Comparison of ENCODE assay signal across 8 mouse cellular contexts in genomic region chr3:152474582-152475277, GRCm38 (mm10).
A peak's percentile ranks its signal among the peaks of the same experiment; 100 is the strongest.
DNase-seq lines count a peak whose midpoint lies in the region; ATAC-seq and TF ChIP-seq lines count a peak whose summit lies in the region.

No protein-coding gene starts in this region.

- no peaks in the 10 kb centered on the region for H3K36me3 ChIP-seq in intestine, embryonic 14.5 days (ENCODE audit: control insufficient read depth, insufficient read depth, low read length)
- no peaks in the 10 kb centered on the region for H3K36me3 ChIP-seq in intestine, embryonic 15.5 days
- no peaks in the 10 kb centered on the region for H3K36me3 ChIP-seq in E14TG2a.4 (ENCODE audit: insufficient read depth, low read length)
- no peaks in the 10 kb centered on the region for H3K36me3 ChIP-seq in splenic B cell, adult 2 months (ENCODE audit: control insufficient read depth, insufficient read depth, low read length, poor library complexity, severe bottlenecking)

- H3K4me1 ChIP-seq in intestine, embryonic 14.5 days (replicated peaks; ENCODE audit: control insufficient read depth, insufficient read depth, low read length), result 0 out of 2 replicates have a peak, but pooled peaks cover 12% of the 10 kb centered on the region
- H3K4me1 ChIP-seq in intestine, embryonic 15.5 days (replicated peaks), result peaks cover 8% of the 10 kb centered on the region; the same call in 1 of the 2 replicates
- H3K4me1 ChIP-seq in E14TG2a.4 (replicated peaks; ENCODE audit: low read depth, low read length), result peaks cover 43% of the 10 kb centered on the region

- no peak overlapping the region for H3K27ac ChIP-seq in intestine, embryonic 14.5 days (ENCODE audit: low read depth)
- no peak overlapping the region for H3K27ac ChIP-seq in intestine, embryonic 15.5 days

- no peak overlapping the region for H3K9ac ChIP-seq in intestine, embryonic 14.5 days (ENCODE audit: low read length)
- no peak overlapping the region for H3K9ac ChIP-seq in intestine, embryonic 15.5 days

- peak; percentile 80 for TF ChIP-seq CTCF in E14TG2a.4 (conservative IDR thresholded peaks at IDR 0.05; ENCODE audit: low read length)

- H3K27me3 ChIP-seq in intestine, embryonic 14.5 days (replicated peaks; ENCODE audit: control insufficient read depth, insufficient read depth, low read length), result no peaks in the 10 kb centered on the region
- no peaks in the 10 kb centered on the region for H3K27me3 ChIP-seq in intestine, embryonic 15.5 days (replicated peaks)
- peaks cover 24% of the 10 kb centered on the region for H3K27me3 ChIP-seq in E14TG2a.4 (ENCODE audit: insufficient read depth, low read length)
- no peaks in the 10 kb centered on the region for H3K27me3 ChIP-seq in splenic B cell, adult 2 months (ENCODE audit: control insufficient read depth, insufficient read depth, low read length, poor library complexity, severe bottlenecking)

- H3K4me3 ChIP-seq in intestine, embryonic 14.5 days (ENCODE audit: low read depth, low read length), result no peak overlapping the region
- H3K4me3 ChIP-seq in intestine, embryonic 15.5 days (replicated peaks), result no peak overlapping the region
- no peak overlapping the region for H3K4me3 ChIP-seq in E14TG2a.4 (replicated peaks; ENCODE audit: low read length)

- no peak for ATAC-seq in intestine, embryonic 14.5 days (replicated peaks; ENCODE audit: low FRiP score, low TSS enrichment, low read depth)
- ATAC-seq in intestine, embryonic 15.5 days, result no peak

- WGBS in intestine, embryonic 14.5 days, result 59% methylated on average over 15 of the region's 15 CpGs
- 61% methylated on average over 15 of the region's 15 CpGs for WGBS in intestine, embryonic 15.5 days

- H3K9me3 ChIP-seq in intestine, embryonic 14.5 days (ENCODE audit: control insufficient read depth, low read length), result no peaks in the 10 kb centered on the region
- H3K9me3 ChIP-seq in intestine, embryonic 15.5 days, result no peaks in the 10 kb centered on the region
- H3K9me3 ChIP-seq in E14TG2a.4 (ENCODE audit: low read length), result no peaks in the 10 kb centered on the region

- no peak overlapping the region for H3K4me2 ChIP-seq in intestine, embryonic 14.5 days (ENCODE audit: low read length)
- no peak overlapping the region for H3K4me2 ChIP-seq in intestine, embryonic 15.5 days (replicated peaks)

- DNase-seq in intestine, embryonic 14.5 days (ENCODE audit: low spot score), result peak; percentile 74
- DNase-seq in adrenal gland, postnatal 25 days, result peak; percentile 56
- DNase-seq in embryo, embryonic 9.5 days (ENCODE audit: extremely low spot score), result peak; percentile 75
- DNase-seq in kidney, postnatal 4 days, result peak; percentile 73 to 77
- DNase-seq in lung, postnatal 4 days, result peak; percentile 73 to 74
- DNase-seq in splenic B cell, adult 2 months (ENCODE audit: low read depth, low spot score), result peak; percentile 75
